Mouse (Mus musculus) retina, adult 2 months (tissue): ENCODE results near the gene Gm8122.
"Not testable (repeated sequence)": the region's sequence is repeated elsewhere in the genome, so short reads cannot be mapped to it uniquely, and the experiment has no call there.

Experiments used
- DNase-seq: peaks from one replicate; pipeline ENCODE4 v3.0.0-alpha.2; 2012; ENCODE audit warnings: low read depth, low spot score

Gene Gm8122

GRCm38 (mm10) chr14:43235204-43235603, at the start of gene Gm8122:
Gm8122 (minus strand) TSS chr14:43235304.
- DNase-seq, result not testable (repeated sequence)

- not testable (repeated sequence) for DNase-seq
Measured at GRCm38 (mm10) chr14:43278681-43279080, 43.6 kb upstream of the Gm8122 start.

- not testable (repeated sequence) for DNase-seq
Measured at GRCm38 (mm10) chr14:43278146-43278545, 43.0 kb upstream of the Gm8122 start.

GRCm38 (mm10) chr14:43277468-43277867, 42.4 kb upstream of the Gm8122 start:
- DNase-seq, result not testable (repeated sequence)

- DNase-seq, result not testable (repeated sequence)
Measured at GRCm38 (mm10) chr14:43275752-43276151, 40.6 kb upstream of the Gm8122 start.

- not testable (repeated sequence) for DNase-seq
Measured at GRCm38 (mm10) chr14:43274986-43275511, 39.9 kb upstream of the Gm8122 start, which contains the start of gene Gm9732. Gm9732 (plus strand) TSS chr14:43275036.

GRCm38 (mm10) chr14:43273161-43273560, 38.1 kb upstream of the Gm8122 start:
- DNase-seq, result not testable (repeated sequence)

- not testable (repeated sequence) for DNase-seq
Measured at GRCm38 (mm10) chr14:43269211-43269610, 34.1 kb upstream of the Gm8122 start.

- DNase-seq, result not testable (repeated sequence)
Measured at GRCm38 (mm10) chr14:43268521-43269084, 33.5 kb upstream of the Gm8122 start.

GRCm38 (mm10) chr14:43263421-43263820, 28.3 kb upstream of the Gm8122 start:
- not testable (repeated sequence) for DNase-seq

GRCm38 (mm10) chr14:43258349-43258748, 23.2 kb upstream of the Gm8122 start, which contains the start of gene Gm8126:
Gm8126 (plus strand) TSS chr14:43258649.
- DNase-seq, result not testable (repeated sequence)

GRCm38 (mm10) chr14:43256511-43256910, 21.4 kb upstream of the Gm8122 start:
- DNase-seq, result not testable (repeated sequence)

- DNase-seq, result not testable (repeated sequence)
Measured at GRCm38 (mm10) chr14:43250549-43251253, 15.6 kb upstream of the Gm8122 start.

- not testable (repeated sequence) for DNase-seq
Measured at GRCm38 (mm10) chr14:43249611-43250170, 14.6 kb upstream of the Gm8122 start.

- not testable (repeated sequence) for DNase-seq
Measured at GRCm38 (mm10) chr14:43237769-43238168, 2.7 kb upstream of the Gm8122 start.
